In genomic region chr17:7228545-7228944, GRCm38 (mm10) we compare ENCODE assay signal across 17 mouse cellular contexts. TPM values are rescaled to one million over a fixed set of nuclear protein-coding genes. Genes with fewer than 3 reads are reported as not detected.
DNase-seq lines count a peak whose midpoint lies in the region; ATAC-seq and TF ChIP-seq lines count a peak whose summit lies in the region.
"Had no signal": no experiment of that assay in that cellular context is flagged by ENCODE, and none has a peak within 500 bp of the region (broad histone marks: within the 10 kb centered on the region; RNA-seq: fewer than 3 reads in every experiment).

No protein-coding gene starts in this region.

- 0 out of 2 replicates have a peak, but pooled peaks cover 3% of the 10 kb centered on the region for H3K4me1 ChIP-seq in forebrain, embryonic 14.5 days (ENCODE audit: control insufficient read depth, insufficient read depth, low read length)
- H3K4me1 ChIP-seq in forebrain, embryonic 10.5 days = 0 out of 2 replicates have a peak, but pooled peaks cover 4% of the 10 kb centered on the region
- no peaks in the 10 kb centered on the region for H3K4me1 ChIP-seq in kidney, adult 2 months (ENCODE audit: control insufficient read depth, insufficient read depth, low read length)
- 0 out of 2 replicates have a peak, but pooled peaks cover 7% of the 10 kb centered on the region for H3K4me1 ChIP-seq in forebrain, postnatal 0 days (ENCODE audit: insufficient read depth)
- H3K4me1 ChIP-seq: midbrain, embryonic 12.5 days had no signal

- TF ChIP-seq CTCF in kidney, adult 2 months (conservative IDR thresholded peaks at IDR 0.05; ENCODE audit: insufficient read depth, insufficient read length, low read depth, low read length) = no peak
- TF ChIP-seq CTCF in forebrain, postnatal 0 days (IDR thresholded peaks at IDR 0.05; ENCODE audit: low read depth) = no peak

- H3K4me2 ChIP-seq in forebrain, embryonic 14.5 days (ENCODE audit: low read length) = no peak overlapping the region
- H3K4me2 ChIP-seq in forebrain, postnatal 0 days (ENCODE audit: low read depth) = no peak overlapping the region
- H3K4me2 ChIP-seq: embryonic facial prominence, embryonic 15.5 days; forebrain, embryonic 13.5 days; heart, embryonic 11.5 days; limb, embryonic 15.5 days; midbrain, embryonic 12.5 days had no signal

- ATAC-seq in forebrain, embryonic 14.5 days = no peak
- no peak for ATAC-seq in forebrain, postnatal 0 days
- ATAC-seq: forebrain, embryonic 13.5 days had no signal

- H3K36me3 ChIP-seq in forebrain, embryonic 14.5 days (ENCODE audit: control insufficient read depth, insufficient read depth, low read length) = no peaks in the 10 kb centered on the region
- H3K36me3 ChIP-seq in forebrain, embryonic 10.5 days (replicated peaks) = peaks cover 18% of the 10 kb centered on the region
- no peaks in the 10 kb centered on the region for H3K36me3 ChIP-seq in kidney, adult 2 months (ENCODE audit: control insufficient read depth, insufficient read depth, low read length)
- no peaks in the 10 kb centered on the region for H3K36me3 ChIP-seq in forebrain, postnatal 0 days (ENCODE audit: insufficient read depth)
- H3K36me3 ChIP-seq: embryonic facial prominence, embryonic 15.5 days; limb, embryonic 15.5 days; midbrain, embryonic 12.5 days had no signal

- DNase-seq in forebrain, embryonic 14.5 days (ENCODE audit: low spot score) = peak; percentile 37
- no peak for DNase-seq in forebrain, embryonic 10.5 days (ENCODE audit: extremely low spot score, low spot score)
- DNase-seq in lung, postnatal 36 days = peak; percentile 12
- DNase-seq in lung, adult 18-20 months = no peak
- peak; percentile 83 for DNase-seq in kidney, adult 2 months
- DNase-seq in kidney, postnatal 36 days = peak; percentile 68 to 76
- no peak for DNase-seq in heart, postnatal 4 days
- no peak for DNase-seq in forebrain, postnatal 0 days
- DNase-seq: adrenal gland, adult 8-10 months; gastrocnemius, postnatal 14 days; heart, postnatal 36 days; lung, postnatal 14 days had no signal

- H3K4me3 ChIP-seq in forebrain, embryonic 14.5 days (ENCODE audit: low read depth, low read length) = no peak overlapping the region
- no peak overlapping the region for H3K4me3 ChIP-seq in forebrain, embryonic 10.5 days
- H3K4me3 ChIP-seq in kidney, adult 2 months (ENCODE audit: insufficient read depth, low read depth, low read length) = no peak overlapping the region
- no peak overlapping the region for H3K4me3 ChIP-seq in forebrain, postnatal 0 days (ENCODE audit: low read depth, low read length)
- H3K4me3 ChIP-seq: embryonic facial prominence, embryonic 15.5 days; forebrain, embryonic 13.5 days; limb, embryonic 15.5 days; midbrain, embryonic 12.5 days had no signal

- TF ChIP-seq POLR2A in kidney, adult 2 months (IDR thresholded peaks at IDR 0.05; ENCODE audit: low read depth, low read length) = no peak

- H3K9ac ChIP-seq in forebrain, embryonic 14.5 days (ENCODE audit: low read length) = no peak overlapping the region
- no peak overlapping the region for H3K9ac ChIP-seq in forebrain, postnatal 0 days
- H3K9ac ChIP-seq: embryonic facial prominence, embryonic 15.5 days; forebrain, embryonic 13.5 days; limb, embryonic 15.5 days; midbrain, embryonic 12.5 days had no signal

- no peaks in the 10 kb centered on the region for H3K27me3 ChIP-seq in forebrain, embryonic 14.5 days (replicated peaks; ENCODE audit: control insufficient read depth, insufficient read depth, low read length)
- no peaks in the 10 kb centered on the region for H3K27me3 ChIP-seq in forebrain, embryonic 10.5 days (ENCODE audit: poor library complexity, severe bottlenecking)
- no peaks in the 10 kb centered on the region for H3K27me3 ChIP-seq in kidney, adult 2 months (replicated peaks; ENCODE audit: control insufficient read depth, insufficient read depth, low read length)
- no peaks in the 10 kb centered on the region for H3K27me3 ChIP-seq in forebrain, postnatal 0 days (ENCODE audit: insufficient read depth, low read length)
- H3K27me3 ChIP-seq: embryonic facial prominence, embryonic 15.5 days; forebrain, embryonic 13.5 days; limb, embryonic 15.5 days; midbrain, embryonic 12.5 days had no signal

- no peaks in the 10 kb centered on the region for H3K9me3 ChIP-seq in forebrain, embryonic 14.5 days (replicated peaks; ENCODE audit: control insufficient read depth, low read length)
- peaks cover 3% of the 10 kb centered on the region; the same call in 1 of the 2 replicates for H3K9me3 ChIP-seq in forebrain, embryonic 10.5 days
- H3K9me3 ChIP-seq in forebrain, postnatal 0 days (ENCODE audit: low read length) = no peaks in the 10 kb centered on the region
- H3K9me3 ChIP-seq: embryonic facial prominence, embryonic 15.5 days; forebrain, embryonic 13.5 days; limb, embryonic 15.5 days; midbrain, embryonic 12.5 days had no signal

- 93% methylated on average over 9 of the region's 9 CpGs for WGBS in forebrain, embryonic 14.5 days
- WGBS in forebrain, embryonic 10.5 days = 96% methylated on average over 9 of the region's 9 CpGs
- WGBS in kidney, adult 2 months = 44% methylated on average over 9 of the region's 9 CpGs
- WGBS in forebrain, postnatal 0 days = 70% methylated on average over 9 of the region's 9 CpGs

- no peak overlapping the region for H3K27ac ChIP-seq in forebrain, embryonic 14.5 days (ENCODE audit: low read depth, low read length)
- no peak overlapping the region for H3K27ac ChIP-seq in forebrain, embryonic 10.5 days
- H3K27ac ChIP-seq in kidney, adult 2 months (ENCODE audit: insufficient read depth, low read depth, low read length) = no peak overlapping the region
- H3K27ac ChIP-seq in forebrain, postnatal 0 days (ENCODE audit: low read depth, low read length) = no peak overlapping the region
- H3K27ac ChIP-seq: embryonic facial prominence, embryonic 15.5 days; forebrain, embryonic 13.5 days; limb, embryonic 15.5 days; midbrain, embryonic 12.5 days had no signal

RNA-seq across cellular contexts. Expression of gene Rps6ka2, which starts 58.6 kb away (rescaled TPM):
- 18.9 and 21.6 TPM in 2 replicates for polyA plus RNA-seq in forebrain, embryonic 14.5 days (2014; fragmentation: Nextera tagmentation; extraction: Ambion mirVana)
- polyA plus RNA-seq in forebrain, embryonic 10.5 days (2016; fragmentation: Nextera tagmentation; extraction: Ambion mirVana) = 23.6 and 25.3 TPM in 2 replicates
- polyA plus RNA-seq in kidney, adult 2 months (2012; rRNA removed) = 5.3 and 5.5 TPM in 2 replicates
- total RNA-seq in heart, postnatal 4 days (2021) = 10 to 100 TPM; 26.2 to 31.1 TPM
- total RNA-seq in forebrain, postnatal 0 days (2014; rRNA removed) = 28.2 and 40.7 TPM in 2 replicates
- 12.0 and 16.8 TPM in 2 replicates for polyA plus RNA-seq in forebrain, postnatal 0 days (2015; fragmentation: Nextera tagmentation; extraction: Ambion mirVana)

Comparison
In these comparisons a context has a peak if more than half of its experiments do, and no peak if none do; other contexts are left out.
1. DNase-seq: peak in forebrain, embryonic 14.5 days (single experiment), lung, postnatal 36 days (single experiment), kidney, adult 2 months (single experiment) and kidney, postnatal 36 days (2 of 2); none in forebrain, embryonic 10.5 days (single experiment), lung, adult 18-20 months (0 of 2), heart, postnatal 4 days (single experiment) and forebrain, postnatal 0 days (single experiment).